Mouse (Mus musculus) thymus, adult 18-20 months (tissue): ENCODE results near the gene Pgpep1l.

ENCODE experiments used
- DNase-seq, 2 experiments: peaks; one replicate each; pipeline ENCODE4 v3.0.0; 2022; ENCODE audit warnings: mixed read lengths in 2 of 2

The Pgpep1l gene

DNA sequence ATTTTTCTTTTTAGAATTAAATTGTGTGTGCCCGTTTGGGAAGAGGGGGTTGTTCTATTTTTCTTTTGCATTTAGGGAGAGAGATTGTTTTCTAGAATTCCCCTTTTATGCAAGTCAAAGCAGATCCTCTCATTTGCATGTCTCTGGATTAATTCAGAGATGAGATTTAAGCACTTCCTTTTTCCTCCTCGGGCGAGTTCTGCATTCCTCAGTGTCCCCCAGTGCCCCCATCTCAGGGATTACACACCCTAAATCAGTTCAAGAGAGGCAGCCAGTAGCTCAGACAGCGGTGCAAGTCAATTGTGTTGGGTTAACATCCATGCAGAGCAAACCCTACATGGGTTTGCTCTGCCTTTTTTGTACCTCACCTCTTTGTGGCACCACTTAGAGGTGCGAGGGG lies 50.2 kb downstream of the Pgpep1l start:
- DNase-seq = no peak

DNA sequence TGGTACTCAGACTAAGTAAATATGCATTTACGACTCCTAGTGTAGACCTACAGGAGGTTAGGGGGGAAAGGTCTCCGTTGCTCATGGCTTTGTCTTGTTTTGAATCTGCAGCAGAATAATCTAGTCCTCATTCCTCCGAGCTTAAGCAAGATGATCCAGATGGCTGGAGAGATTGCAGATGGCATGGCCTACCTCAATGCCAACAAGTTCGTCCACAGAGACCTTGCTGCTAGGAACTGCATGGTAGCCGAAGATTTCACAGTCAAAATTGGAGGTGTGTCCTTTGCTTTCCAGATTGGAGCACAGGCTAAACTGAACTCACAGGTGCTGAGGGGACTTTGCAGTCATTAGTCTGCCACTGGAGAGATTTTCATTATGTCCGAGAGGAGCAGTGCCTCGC lies 52.1 kb downstream of the Pgpep1l start:
- DNase-seq = no peak

DNA sequence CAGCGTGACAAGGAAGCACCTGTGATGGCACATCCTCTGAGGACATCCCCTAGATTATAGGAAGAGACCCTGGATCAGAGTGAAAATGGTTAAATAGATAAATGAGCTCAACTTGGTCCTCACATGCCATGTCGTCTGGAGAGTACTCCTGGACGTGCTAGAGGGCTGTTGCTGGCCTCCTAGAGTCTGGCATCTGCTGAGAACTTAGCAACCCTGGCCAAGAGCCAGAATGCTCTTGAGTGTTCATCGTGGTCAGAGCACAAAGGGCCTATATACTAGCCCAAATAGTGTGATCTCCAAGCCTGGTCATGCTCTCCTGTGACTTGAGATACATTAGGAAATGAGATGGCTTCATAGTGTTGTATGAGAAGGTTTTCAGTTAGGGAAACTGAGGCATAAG lies 53.6 kb downstream of the Pgpep1l start:
- no peak for DNase-seq

DNA sequence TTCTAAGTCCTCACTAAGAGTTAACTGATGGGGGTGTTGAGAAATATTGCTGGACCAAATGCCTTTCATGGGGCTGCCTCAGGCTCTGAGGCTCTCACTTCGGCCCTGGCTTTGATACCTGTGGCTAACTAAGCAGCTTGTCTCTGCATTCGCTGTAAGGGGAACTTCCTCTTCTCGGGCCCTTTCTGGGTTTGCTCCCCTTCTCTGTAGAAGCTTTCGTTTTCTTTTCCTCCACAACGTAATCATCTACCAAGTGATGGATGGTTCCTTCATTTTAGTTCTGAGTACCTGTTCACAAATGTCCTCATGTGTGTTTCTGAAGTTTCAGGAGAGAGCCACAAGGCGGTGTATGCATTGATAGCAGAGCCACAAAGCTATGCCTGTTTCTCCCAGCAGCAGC lies 55.0 kb downstream of the Pgpep1l start:
- no peak for DNase-seq

DNA sequence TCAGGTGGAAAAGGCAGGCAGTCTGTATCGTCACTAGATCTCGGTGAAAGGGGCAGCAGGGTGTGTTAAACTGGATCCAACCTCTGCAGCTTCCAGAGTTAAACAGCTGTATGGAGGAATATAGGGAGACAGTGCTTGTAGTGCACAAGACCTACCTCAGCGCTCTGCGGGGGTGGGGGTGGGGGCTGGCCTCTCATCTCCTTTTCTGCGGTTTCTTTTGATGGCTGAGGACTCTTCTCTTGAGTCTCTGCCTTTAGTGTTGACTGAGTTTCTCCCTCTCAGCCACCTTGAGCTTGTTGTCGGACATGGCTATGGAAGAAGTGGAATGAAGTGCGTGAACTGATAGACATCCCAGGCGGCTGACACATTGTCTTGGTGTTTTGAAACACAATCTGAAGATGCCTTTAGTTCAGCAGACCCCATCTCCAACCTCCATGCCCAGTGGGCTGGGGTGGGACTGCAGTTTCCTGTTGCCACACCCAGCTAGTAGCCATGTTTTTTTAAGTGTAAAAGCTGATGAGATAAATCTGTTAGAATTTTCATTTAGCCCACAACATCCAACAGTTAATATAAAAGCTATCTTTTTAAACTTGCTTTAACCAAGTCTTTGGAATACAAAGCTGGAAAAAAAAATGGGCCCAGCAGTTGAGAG lies 58.1 kb downstream of the Pgpep1l start:
- DNase-seq = no peak

DNA sequence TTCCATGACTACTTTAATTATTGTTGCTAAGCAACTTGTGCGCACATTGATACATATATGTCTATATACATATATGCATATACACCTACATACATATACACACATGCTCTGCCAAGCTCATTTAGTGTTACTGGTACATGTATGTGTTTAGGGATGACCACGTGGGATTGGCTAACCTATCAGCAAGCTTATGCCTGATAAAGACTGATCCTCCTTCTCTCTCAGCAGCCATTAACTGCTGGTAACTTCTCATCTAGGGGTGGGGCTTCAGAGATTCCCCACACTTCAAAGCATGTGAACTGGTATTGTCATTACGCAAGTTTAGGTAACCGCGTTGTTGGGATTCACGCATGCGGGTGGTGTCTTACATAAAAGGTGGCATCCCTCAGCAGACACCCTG lies 64.4 kb downstream of the Pgpep1l start:
- no peak for DNase-seq

DNA sequence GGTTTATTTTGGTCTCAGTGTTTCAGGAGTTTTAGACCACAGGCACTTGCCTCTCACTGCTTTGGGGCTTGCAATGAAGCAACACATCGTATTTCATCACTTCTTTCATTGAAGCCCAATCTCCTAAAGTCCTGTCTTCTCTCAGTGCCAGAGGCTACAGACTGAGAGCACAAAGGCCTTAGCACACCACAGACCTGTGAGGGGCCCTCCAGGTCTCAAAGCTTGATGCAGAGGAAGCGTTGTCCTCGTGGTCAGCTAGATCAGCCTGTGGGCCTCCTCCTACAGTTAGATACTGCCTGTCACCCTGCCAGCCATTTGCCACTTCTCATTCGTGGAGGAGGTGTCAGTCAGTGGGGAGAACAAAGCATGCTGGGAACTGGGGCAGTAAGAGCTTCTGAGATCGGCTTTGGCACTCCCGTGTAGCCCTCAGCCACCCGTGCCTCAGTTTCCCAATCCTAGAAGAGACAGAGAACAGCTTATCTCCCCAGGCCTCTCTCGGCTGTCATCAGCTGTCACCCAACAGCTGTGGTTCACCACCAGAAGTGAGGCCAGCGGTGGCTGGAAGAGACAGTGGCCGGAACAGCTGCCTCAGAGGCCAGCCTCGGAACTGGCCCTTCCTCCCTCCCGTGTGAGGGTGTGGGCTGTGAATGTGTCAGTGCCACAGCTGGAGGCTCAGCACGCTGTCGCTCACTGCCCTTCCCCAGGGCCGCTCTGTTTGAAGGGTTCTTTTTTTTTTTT lies 69.9 kb downstream of the Pgpep1l start:
- no peak for DNase-seq

DNA sequence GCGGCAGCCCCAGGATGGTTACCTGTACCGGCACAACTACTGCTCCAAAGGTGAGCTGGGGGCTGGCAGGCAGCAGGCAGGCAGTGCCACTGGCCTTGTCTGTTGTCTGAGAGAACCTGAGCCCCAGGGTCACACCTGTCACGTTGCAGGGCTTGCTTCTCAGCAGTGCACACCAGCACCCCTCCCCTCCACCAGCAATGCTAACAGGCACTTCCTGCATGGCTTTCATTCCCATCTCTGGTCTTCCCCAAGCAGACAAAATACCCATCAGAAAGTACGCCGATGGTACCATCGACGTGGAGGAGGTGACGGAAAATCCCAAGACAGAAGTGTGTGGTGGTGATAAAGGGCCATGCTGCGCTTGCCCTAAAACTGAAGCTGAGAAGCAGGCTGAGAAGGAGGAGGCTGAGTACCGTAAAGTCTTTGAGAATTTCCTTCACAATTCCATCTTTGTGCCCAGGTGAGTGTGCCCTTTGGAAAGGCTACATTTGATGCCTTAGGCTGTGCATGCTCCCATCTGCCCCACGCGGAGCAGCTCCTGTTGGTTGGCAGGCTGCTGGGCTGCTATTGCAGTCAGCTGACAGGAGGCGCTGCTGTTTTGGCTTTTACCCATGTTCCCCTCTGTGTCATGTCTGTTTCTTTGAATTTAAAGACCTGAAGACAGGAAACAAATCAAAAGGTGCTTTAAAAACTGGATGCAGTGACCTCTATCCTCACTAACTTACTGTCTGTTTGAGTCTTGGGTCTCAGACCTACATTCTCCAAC lies 74.2 kb downstream of the Pgpep1l start:
- peak; percentile 22 to 47 for DNase-seq

DNA sequence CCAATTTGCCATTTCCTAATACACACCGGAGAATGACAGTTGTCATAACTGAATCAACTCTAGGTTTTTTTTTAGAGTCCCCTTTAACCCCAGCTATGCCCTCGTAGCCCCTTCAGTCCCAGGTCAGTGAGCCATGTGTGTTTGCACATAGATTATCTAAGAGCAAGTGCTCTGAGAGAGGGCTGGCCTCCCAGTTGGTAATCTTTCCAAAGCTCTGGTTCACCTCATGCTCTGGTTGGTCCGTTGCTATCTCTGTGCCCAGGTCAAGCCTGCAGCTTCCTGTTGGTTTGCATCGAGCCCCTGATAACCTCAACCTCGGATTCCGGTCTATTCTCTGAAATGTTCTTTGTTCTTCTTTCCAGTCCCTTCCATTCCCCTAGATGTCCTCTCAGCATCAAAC lies 74.8 kb downstream of the Pgpep1l start:
- no peak for DNase-seq
